In the genomic region with DNA sequence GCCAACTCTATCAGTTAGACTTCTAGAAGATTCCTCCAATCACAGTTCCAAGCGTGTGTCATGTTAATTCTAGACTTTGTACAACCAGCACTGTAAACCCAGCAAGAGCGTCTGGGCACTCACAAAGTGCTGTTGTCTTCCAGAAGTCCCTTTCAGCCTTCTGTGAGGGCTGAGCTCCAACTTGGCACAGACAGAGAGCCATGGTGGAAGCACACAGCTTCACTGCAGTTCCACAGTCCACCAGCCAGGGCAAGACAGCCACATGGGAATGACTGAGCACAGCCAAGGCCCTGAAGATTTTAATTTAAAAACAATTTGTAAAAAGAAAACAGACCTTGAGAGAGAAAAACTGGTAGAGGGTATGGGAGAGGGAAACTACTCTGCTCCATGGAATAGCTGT, we compare ENCODE assay signal across 10 mouse cellular contexts.
A peak's percentile ranks its signal among the peaks of the same experiment; 100 is the strongest.
DNase-seq lines count a peak whose midpoint lies in the region; ATAC-seq and TF ChIP-seq lines count a peak whose summit lies in the region.
"Had no signal": no experiment of that assay in that cellular context is flagged by ENCODE, and none has a peak within 500 bp of the region (broad histone marks: within the 10 kb centered on the region; RNA-seq: fewer than 3 reads in every experiment).

No protein-coding gene starts in this region.

- no peaks in the 10 kb centered on the region for H3K4me1 ChIP-seq in hindbrain, embryonic 14.5 days (replicated peaks; ENCODE audit: control insufficient read depth, insufficient read depth, low read length)
- no peaks in the 10 kb centered on the region for H3K4me1 ChIP-seq in hindbrain, embryonic 12.5 days

- no peak overlapping the region for H3K9ac ChIP-seq in hindbrain, embryonic 14.5 days
- no peak overlapping the region for H3K9ac ChIP-seq in hindbrain, embryonic 12.5 days
- H3K9ac ChIP-seq: neural tube, embryonic 13.5 days had no signal

- ATAC-seq in hindbrain, embryonic 14.5 days (ENCODE audit: low FRiP score), result peak; percentile 46; the same call in 1 of the 2 replicates
- ATAC-seq in hindbrain, embryonic 12.5 days (ENCODE audit: low FRiP score), result no peak
- ATAC-seq in cerebellum, adult (ENCODE audit: insufficient number of reproducible peaks, low FRiP score, low TSS enrichment), result peak; percentile 94

- WGBS in hindbrain, embryonic 14.5 days, result 67% methylated on average over 2 of the region's 2 CpGs
- 88% methylated on average over 2 of the region's 2 CpGs for WGBS in hindbrain, embryonic 12.5 days

- H3K27me3 ChIP-seq in hindbrain, embryonic 14.5 days (ENCODE audit: control insufficient read depth, insufficient read depth, low read length), result no peaks in the 10 kb centered on the region
- no peaks in the 10 kb centered on the region for H3K27me3 ChIP-seq in hindbrain, embryonic 12.5 days
- H3K27me3 ChIP-seq: neural tube, embryonic 13.5 days had no signal

- no peak overlapping the region for H3K27ac ChIP-seq in hindbrain, embryonic 14.5 days
- no peak overlapping the region for H3K27ac ChIP-seq in hindbrain, embryonic 12.5 days
- no peak overlapping the region for H3K27ac ChIP-seq in layer of hippocampus, adult 2 months
- H3K27ac ChIP-seq: neural tube, embryonic 13.5 days had no signal

- no peaks in the 10 kb centered on the region for H3K36me3 ChIP-seq in hindbrain, embryonic 14.5 days (replicated peaks; ENCODE audit: control insufficient read depth, insufficient read depth)
- no peaks in the 10 kb centered on the region for H3K36me3 ChIP-seq in hindbrain, embryonic 12.5 days
- H3K36me3 ChIP-seq: G1E; neural tube, embryonic 13.5 days had no signal

- no peak overlapping the region for H3K4me3 ChIP-seq in hindbrain, embryonic 14.5 days (replicated peaks; ENCODE audit: low read length)
- no peak overlapping the region for H3K4me3 ChIP-seq in hindbrain, embryonic 12.5 days
- no peak overlapping the region for H3K4me3 ChIP-seq in layer of hippocampus, adult 2 months
- H3K4me3 ChIP-seq: neural tube, embryonic 13.5 days had no signal

- DNase-seq in hindbrain, embryonic 14.5 days (ENCODE audit: low spot score), result no peak
- DNase-seq in adipocyte (ENCODE audit: low spot score), result peak; percentile 66
- peak; percentile 27 to 58 for DNase-seq in layer of hippocampus, adult 2 months (ENCODE audit: low spot score in 2 of 2)
- no peak for DNase-seq in thymus, postnatal 4 days
- DNase-seq in testis, postnatal 10 days (ENCODE audit: low spot score), result no peak
- DNase-seq in urinary bladder, postnatal 10 days (ENCODE audit: low spot score), result no peak

- H3K4me2 ChIP-seq in hindbrain, embryonic 14.5 days (replicated peaks), result no peak overlapping the region
- no peak overlapping the region for H3K4me2 ChIP-seq in hindbrain, embryonic 12.5 days (replicated peaks)
- H3K4me2 ChIP-seq: neural tube, embryonic 13.5 days had no signal

- no peaks in the 10 kb centered on the region for H3K9me3 ChIP-seq in hindbrain, embryonic 14.5 days (ENCODE audit: control insufficient read depth, low read length)
- no peaks in the 10 kb centered on the region for H3K9me3 ChIP-seq in hindbrain, embryonic 12.5 days (replicated peaks)
- H3K9me3 ChIP-seq: G1E; neural tube, embryonic 13.5 days had no signal

- TF ChIP-seq CTCF in layer of hippocampus, adult 2 months (conservative IDR thresholded peaks at IDR 0.05), result peak; percentile 69

Comparison
In these comparisons a context has a peak if more than half of its experiments do, and no peak if none do; other contexts are left out.
1. DNase-seq: peak in adipocyte (single experiment) and layer of hippocampus, adult 2 months (2 of 2); none in hindbrain, embryonic 14.5 days (single experiment), thymus, postnatal 4 days (single experiment), testis, postnatal 10 days (single experiment) and urinary bladder, postnatal 10 days (single experiment).